Mouse (Mus musculus): ENCODE data around the gene Ercc2. TPM values are rescaled to one million over a fixed set of nuclear protein-coding genes. Genes with fewer than 3 reads are reported as not detected.

Gene Ercc2
- total and polyA plus RNA-seq, 3 experiments = 34.4 to 44.5 TPM; not detected in 1

GRCm38 (mm10) chr7:19420121-19420520, 38.3 kb downstream of the Ercc2 start:
- DNase-seq (ENCODE audit: low read depth, low spot score) = no peak

GRCm38 (mm10) chr7:19420821-19421636, 39.2 kb downstream of the Ercc2 start:
- peak; percentile 96 for DNase-seq (ENCODE audit: low read depth, low spot score)
- H3K79me2 ChIP-seq (ENCODE audit: control insufficient read depth, insufficient read depth, low read length, poor library complexity) = no peaks in the 10 kb centered on the region
- peak overlapping the region; percentile 65 to 79 for H3K4me3 ChIP-seq (ENCODE audit: control insufficient read depth in 1 of 2, insufficient read depth in 1 of 2, low read depth in 2 of 2, low read length in 2 of 2)
- H3K36me3 ChIP-seq (ENCODE audit: control insufficient read depth in 1 of 2, insufficient read depth in 2 of 2, low read length in 2 of 2) = 0 out of 4 replicates have a peak, but pooled peaks cover 0 to 3% of the 10 kb centered on the region in 2 experiments
- peak overlapping the region; percentile 66 for H3K9ac ChIP-seq (ENCODE audit: control insufficient read depth, low read depth, low read length, poor library complexity, severe bottlenecking)
- H3K9me3 ChIP-seq (replicated peaks; ENCODE audit: insufficient read depth, low read length) = no peaks in the 10 kb centered on the region
- no peaks in the 10 kb centered on the region for H3K27me3 ChIP-seq (ENCODE audit: control insufficient read depth in 1 of 2, insufficient read depth in 2 of 2, low read length in 2 of 2)
- TF ChIP-seq HCFC1 (IDR thresholded peaks at IDR 0.05; ENCODE audit: low read depth, low read length) = 0 out of 2 replicates have a peak, but pooled peaks have one; percentile 14
- peak; percentile 73 for TF ChIP-seq SIN3A (IDR thresholded peaks at IDR 0.05; ENCODE audit: low read length)
- peak; percentile 86 for TF ChIP-seq MXI1 (IDR thresholded peaks at IDR 0.05; ENCODE audit: low read depth, low read length)
- TF ChIP-seq SMC3 (IDR thresholded peaks at IDR 0.05; ENCODE audit: low read depth, low read length) = no peak
- TF ChIP-seq POLR2A (IDR thresholded peaks at IDR 0.05; ENCODE audit: control insufficient read depth in 1 of 2, insufficient read depth in 1 of 2, low read depth in 1 of 2, low read length in 2 of 2, poor library complexity in 1 of 2) = no peak; a peak in 1 of 4 replicates
- TF ChIP-seq NRF1 (IDR thresholded peaks at IDR 0.05; ENCODE audit: insufficient read depth, low read depth, low read length, poor library complexity, severe bottlenecking) = peak; percentile 72
- TF ChIP-seq MYB (IDR thresholded peaks at IDR 0.05; ENCODE audit: low read depth, low read length) = no peak
- TF ChIP-seq KAT2A (conservative IDR thresholded peaks at IDR 0.05; ENCODE audit: low read depth, low read length) = no peak
- no peak for TF ChIP-seq POLR2AphosphoS2 (IDR thresholded peaks at IDR 0.05; ENCODE audit: low read length)
- TF ChIP-seq MEF2A (IDR thresholded peaks at IDR 0.05; ENCODE audit: extremely low read depth, insufficient replicate concordance, low read depth, low read length, poor library complexity, severe bottlenecking) = no peak
- TF ChIP-seq ZNF384 (IDR thresholded peaks at IDR 0.05; ENCODE audit: low read depth, low read length) = no peak
- TF ChIP-seq NELFE (IDR thresholded peaks at IDR 0.05; ENCODE audit: low read depth, low read length) = peak; percentile 24; the same call in 1 of the 2 replicates
- TF ChIP-seq UBTF (IDR thresholded peaks at IDR 0.05; ENCODE audit: borderline replicate concordance, insufficient read depth, low read depth, low read length) = no peak
- no peak for TF ChIP-seq TBP (IDR thresholded peaks at IDR 0.05; ENCODE audit: low read depth, low read length)
- peak; percentile 79 for TF ChIP-seq MAX (IDR thresholded peaks at IDR 0.05; ENCODE audit: low read length)
- 0 out of 2 replicates have a peak, but pooled peaks have one; percentile 16 for TF ChIP-seq USF1 (IDR thresholded peaks at IDR 0.05; ENCODE audit: low read depth, low read length)
- 0 out of 2 replicates have a peak, but pooled peaks have one; percentile 44 for TF ChIP-seq E2F4 (IDR thresholded peaks at IDR 0.05; ENCODE audit: borderline replicate concordance, low read depth, low read length)
- no peak for TF ChIP-seq ZKSCAN1 (IDR thresholded peaks at IDR 0.05; ENCODE audit: low read depth, low read length)
- H3K27ac ChIP-seq (ENCODE audit: control insufficient read depth, low read depth, low read length) = no peak overlapping the region
- peaks cover 2 to 5% of the 10 kb centered on the region in 2 experiments for H3K4me1 ChIP-seq (ENCODE audit: control insufficient read depth in 1 of 2, insufficient read depth in 2 of 2, low read length in 2 of 2)

More at GRCm38 (mm10) chr7:19420121-19420520, 38.3 kb downstream of the Ercc2 start:
- Histone ChIP-seq H3K36me3 (ENCODE audit: control insufficient read depth in 1 of 2, insufficient read depth in 2 of 2, low read length in 2 of 2) (0 out of 4 replicates have a peak, but pooled peaks cover 0 to 3% of the 10 kb centered on the region in 2 experiments), H3K4me1 (ENCODE audit: control insufficient read depth in 1 of 2, insufficient read depth in 2 of 2, low read length in 2 of 2) (peaks cover 2 to 5% of the 10 kb centered on the region in 2 experiments), H3K9me3 (replicated peaks; ENCODE audit: insufficient read depth, low read length) (no peaks in the 10 kb centered on the region), H3K27ac (ENCODE audit: control insufficient read depth, low read depth, low read length) (no peak overlapping the region), H3K79me2 (ENCODE audit: control insufficient read depth, insufficient read depth, low read length, poor library complexity) (no peaks in the 10 kb centered on the region), H3K9ac (ENCODE audit: control insufficient read depth, low read depth, low read length, poor library complexity, severe bottlenecking) (no peak overlapping the region), H3K27me3 (ENCODE audit: control insufficient read depth in 1 of 2, insufficient read depth in 2 of 2, low read length in 2 of 2) (no peaks in the 10 kb centered on the region), H3K4me3 (ENCODE audit: control insufficient read depth in 1 of 2, insufficient read depth in 1 of 2, low read depth in 2 of 2, low read length in 2 of 2) (no peak overlapping the region)
- TF ChIP-seq NRF1 (IDR thresholded peaks at IDR 0.05; ENCODE audit: insufficient read depth, low read depth, low read length, poor library complexity, severe bottlenecking) (no peak), USF2 (IDR thresholded peaks at IDR 0.05; ENCODE audit: borderline replicate concordance in 1 of 2, insufficient read depth in 1 of 2, low read depth in 1 of 2, low read length in 2 of 2) (no peak), SIN3A (IDR thresholded peaks at IDR 0.05; ENCODE audit: low read length) (no peak), GATA1 (IDR thresholded peaks at IDR 0.05; ENCODE audit: low read depth, low read length) (no peak), MYC (IDR thresholded peaks at IDR 0.05; ENCODE audit: low read depth, low read length) (no peak), ZMIZ1 (IDR thresholded peaks at IDR 0.05; ENCODE audit: low read depth, low read length) (no peak), ZNF384 (IDR thresholded peaks at IDR 0.05; ENCODE audit: low read depth, low read length) (no peak), RCOR1 (IDR thresholded peaks at IDR 0.05; ENCODE audit: low read depth, low read length) (no peak), BHLHE40 (IDR thresholded peaks at IDR 0.05; ENCODE audit: borderline replicate concordance, low read depth, low read length) (no peak), EP300 (IDR thresholded peaks at IDR 0.05; ENCODE audit: low read depth in 1 of 2, low read length in 2 of 2) (no peak), CHD2 (IDR thresholded peaks at IDR 0.05; ENCODE audit: low read length) (no peak), NELFE (IDR thresholded peaks at IDR 0.05; ENCODE audit: low read depth, low read length) (no peak), KAT2A (conservative IDR thresholded peaks at IDR 0.05; ENCODE audit: low read depth, low read length) (no peak), ZKSCAN1 (IDR thresholded peaks at IDR 0.05; ENCODE audit: low read depth, low read length) (no peak), MAZ (IDR thresholded peaks at IDR 0.05; ENCODE audit: low read depth, low read length) (no peak), MAFK (IDR thresholded peaks at IDR 0.05; ENCODE audit: borderline replicate concordance, low read depth, low read length) (no peak), MEF2A (IDR thresholded peaks at IDR 0.05; ENCODE audit: extremely low read depth, insufficient replicate concordance, low read depth, low read length, poor library complexity, severe bottlenecking) (no peak)

Data from MEL (cell line).